Mouse (Mus musculus): Measurements from ENCODE around the gene Med10.
A peak's percentile ranks its signal among the peaks of the same experiment; 100 is the strongest.

The Med10 gene

DNA sequence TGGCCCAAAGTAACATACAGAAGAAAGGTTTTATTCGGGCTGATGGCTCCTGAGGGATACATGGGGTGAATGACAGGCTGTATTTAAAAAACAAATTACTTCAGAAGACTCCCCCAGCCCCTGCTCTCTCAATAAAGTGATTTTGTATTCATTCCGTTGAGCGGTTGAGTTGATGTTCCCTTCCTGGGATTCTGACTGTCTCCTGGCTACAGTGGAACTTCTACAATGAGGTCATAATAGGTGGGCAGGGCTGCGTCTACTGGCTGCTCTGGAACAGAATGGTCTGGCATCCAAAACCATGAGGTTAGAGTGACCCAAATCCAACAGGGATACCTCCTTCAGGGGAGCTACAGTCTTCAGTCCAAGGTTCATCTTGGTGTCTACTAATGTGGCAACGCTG, at the start of gene Med10:
TSS of gene Med10 (plus strand) at position 301 of the 400 bp plus-strand sequence.
- no peak for DNase-seq (ENCODE audit: low spot score)

DNA sequence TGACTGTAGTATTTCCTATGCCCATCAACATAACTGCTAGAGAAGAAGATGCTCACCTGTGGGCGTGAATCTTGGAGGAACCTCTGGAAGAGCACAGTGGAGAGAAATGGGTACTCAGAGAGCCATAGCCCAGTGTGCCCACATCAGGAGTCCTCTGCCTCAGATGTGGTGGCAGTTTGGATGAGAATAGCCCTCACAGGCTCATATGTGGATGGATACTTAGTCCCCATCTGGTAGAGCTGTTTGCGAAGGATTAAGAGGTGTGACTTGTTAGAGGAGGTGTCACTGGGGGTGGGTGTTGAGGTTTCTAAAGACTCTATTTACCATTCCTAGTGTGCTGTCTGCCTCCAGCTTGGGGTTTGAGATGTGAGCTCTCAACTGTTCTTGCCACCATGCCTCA, 49.3 kb upstream of the Med10 start:
- DNase-seq (ENCODE audit: low spot score), result no peak

DNA sequence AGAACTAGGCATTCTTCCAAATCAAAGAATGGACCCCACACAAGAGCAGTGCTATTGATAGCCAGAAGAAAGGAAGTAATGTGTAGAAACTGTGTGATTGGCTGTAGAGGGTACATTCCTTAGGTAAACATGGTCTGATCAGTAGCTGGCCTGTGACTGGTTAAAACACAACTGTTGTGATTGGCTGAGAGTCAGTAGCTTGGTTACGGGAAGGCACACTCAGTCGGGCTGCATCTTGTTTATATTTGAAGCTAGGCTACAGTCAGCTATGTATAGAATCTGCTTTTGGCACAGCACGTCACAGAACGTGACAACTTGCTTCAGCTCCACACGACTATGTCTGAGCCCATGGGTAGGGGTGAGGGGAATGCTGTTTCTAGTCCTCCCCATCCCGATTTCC, 43.2 kb upstream of the Med10 start:
- no peak for DNase-seq (ENCODE audit: low spot score)

DNA sequence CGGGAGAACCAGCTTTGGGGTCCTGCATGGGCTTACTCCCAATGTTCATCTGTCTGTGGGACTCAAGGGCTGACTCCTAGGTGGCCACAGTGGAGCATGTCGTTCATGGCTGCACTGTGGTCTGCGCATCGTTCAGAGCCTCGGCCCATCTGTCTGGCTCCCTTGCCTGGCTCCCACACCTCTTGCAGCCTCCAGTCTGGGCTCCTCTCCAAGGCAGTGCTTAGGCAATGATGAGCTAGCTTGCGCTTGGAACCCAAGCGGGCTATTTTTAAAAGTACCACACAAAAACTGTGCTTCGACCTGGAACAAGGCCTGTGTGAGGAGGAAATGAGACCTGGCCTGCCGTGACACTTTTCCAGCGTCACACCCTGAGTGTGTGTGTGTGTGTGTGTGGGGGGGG, 40.8 kb upstream of the Med10 start:
- DNase-seq (ENCODE audit: low spot score), result no peak

DNA sequence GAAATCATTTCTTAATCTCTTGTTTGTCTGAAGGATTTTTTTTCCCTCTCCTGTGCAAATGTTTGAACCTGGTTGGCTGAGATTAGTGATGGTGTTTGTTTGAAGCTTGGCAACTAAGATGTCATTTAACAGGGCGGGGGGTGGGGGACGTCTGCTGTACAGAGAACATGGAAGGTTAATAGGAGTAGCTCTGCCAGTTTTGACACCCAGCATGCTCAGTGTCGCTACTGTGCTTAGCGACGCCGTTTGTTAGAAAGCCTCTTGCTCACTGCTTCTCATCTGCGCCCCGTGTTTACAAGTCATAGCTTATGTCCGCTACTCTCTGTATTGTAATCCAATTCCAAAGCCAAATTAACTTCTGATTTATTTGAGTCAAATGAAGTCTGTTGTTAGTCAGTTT, 37.5 kb upstream of the Med10 start:
- no peak for DNase-seq (ENCODE audit: low spot score)

DNA sequence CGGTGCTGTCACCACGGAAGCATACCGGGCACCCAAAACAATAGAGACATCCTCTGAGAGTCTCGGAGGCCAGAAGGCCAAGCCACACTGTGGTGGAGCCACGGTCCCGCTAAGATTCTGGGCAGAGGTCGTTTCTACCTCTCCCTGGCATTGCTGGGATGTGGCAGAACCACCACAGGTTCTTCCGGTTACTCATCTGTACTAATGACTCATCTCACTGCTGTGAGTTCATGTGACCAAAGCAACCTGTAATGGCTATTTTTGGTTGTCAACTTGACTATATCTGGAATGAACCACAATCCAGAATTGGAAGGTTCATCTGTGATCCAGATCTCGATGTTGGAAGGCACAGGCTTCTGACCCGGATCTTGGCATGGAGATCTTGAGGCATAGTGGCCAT, 34.0 kb upstream of the Med10 start:
- DNase-seq (ENCODE audit: low spot score), result no peak

DNA sequence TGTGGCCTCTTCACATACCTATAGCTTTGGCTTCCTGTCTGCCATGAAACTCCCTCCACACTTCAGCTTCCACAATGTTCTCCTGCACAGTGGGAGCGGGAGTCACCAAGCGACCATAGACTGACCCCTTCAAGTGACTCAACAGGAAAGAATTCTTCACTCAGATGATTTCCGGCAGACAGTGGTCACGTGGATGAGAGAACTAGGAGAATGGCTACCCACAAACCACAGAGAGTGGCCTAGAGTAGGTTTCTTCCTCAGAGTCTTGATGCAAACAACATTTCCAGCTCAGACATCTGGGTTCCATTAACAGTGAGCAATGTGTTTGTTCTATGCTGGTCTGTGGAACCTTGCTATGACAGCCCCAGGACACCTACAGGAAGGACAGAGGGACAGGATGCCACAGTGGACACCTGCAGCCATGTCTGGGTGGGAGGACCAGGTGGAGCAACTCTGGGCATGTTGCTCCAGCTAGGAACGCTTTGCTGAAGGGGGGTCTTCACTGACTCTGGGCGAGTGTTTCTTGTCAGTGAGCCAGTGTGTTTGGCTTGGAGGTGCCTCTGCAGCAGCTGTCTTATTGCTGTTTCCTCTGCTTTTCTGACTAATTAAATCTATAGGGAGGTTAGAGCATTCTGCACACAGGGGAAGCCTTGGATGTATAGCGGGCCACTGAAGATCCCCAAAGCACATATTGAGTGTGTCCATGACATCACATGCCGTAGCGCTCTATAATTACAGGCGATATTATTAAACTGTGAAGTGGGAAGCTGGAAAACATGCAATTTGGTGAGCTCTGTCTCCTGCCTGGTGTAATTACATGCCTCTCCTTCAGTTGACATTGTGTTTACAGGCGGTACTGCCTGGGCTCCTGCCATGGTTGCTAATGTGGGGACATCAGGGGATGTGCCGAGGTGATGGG, 31.4 kb upstream of the Med10 start:
- DNase-seq (ENCODE audit: low spot score), result no peak

DNA sequence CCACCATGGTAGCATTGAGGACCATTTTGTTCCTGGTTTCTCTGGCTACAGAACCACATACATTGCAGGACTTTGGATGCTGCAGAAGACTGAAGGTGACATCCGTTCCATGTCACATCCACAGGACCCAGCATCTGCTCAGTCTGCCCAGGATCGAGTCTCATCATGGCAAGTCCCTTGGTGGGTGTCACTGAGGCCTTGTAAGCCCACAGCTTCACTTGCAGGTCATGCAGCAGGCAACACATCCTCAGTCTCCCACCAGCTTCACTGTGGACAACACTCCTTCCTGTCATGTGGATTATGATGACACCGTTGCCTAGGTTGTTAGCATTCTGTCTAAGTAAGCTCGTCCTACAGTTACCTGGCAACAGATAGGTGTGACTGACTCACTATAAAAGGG, 29.8 kb upstream of the Med10 start:
- DNase-seq (ENCODE audit: low spot score), result no peak

DNA sequence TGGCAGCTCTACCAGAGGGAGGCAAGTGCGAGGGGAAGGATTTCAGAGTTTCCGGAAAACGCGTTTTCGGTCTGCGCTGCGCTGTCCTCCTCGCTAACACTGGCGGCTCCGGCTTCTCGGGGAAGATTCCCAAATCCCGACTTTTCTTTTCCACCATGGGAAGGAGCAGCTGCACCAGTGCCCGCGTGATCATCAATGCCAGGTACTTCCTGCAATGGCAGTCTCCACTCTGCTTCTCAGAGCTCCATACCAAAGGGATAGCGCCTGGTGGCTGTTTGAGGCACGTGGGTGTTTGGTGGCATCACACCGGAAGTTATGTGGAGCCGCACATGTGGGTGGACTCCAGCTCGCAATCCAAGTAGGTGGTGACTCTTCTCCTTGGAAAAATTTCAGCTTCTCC, 24.0 kb upstream of the Med10 start:
- no peak for DNase-seq (ENCODE audit: low spot score)

DNA sequence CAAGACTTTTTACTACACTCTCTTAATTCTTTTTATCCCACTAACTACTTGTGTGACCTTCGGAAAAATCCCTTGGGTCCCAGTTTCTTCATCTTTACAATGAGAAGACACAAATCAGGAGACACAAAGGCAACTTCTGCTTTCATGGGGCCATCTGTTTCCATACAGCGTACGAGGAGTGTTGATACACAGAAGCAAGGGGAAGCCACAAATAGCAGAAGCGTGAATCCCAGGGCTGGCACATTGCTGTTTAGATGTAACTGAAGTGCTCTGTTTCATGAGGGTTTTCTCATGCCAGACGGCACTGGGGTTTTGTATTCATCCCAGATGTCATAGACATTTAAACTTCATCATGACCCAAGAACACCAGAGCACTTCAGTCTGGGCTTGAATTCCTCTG, 13.5 kb upstream of the Med10 start:
- no peak for DNase-seq (ENCODE audit: low spot score)

DNA sequence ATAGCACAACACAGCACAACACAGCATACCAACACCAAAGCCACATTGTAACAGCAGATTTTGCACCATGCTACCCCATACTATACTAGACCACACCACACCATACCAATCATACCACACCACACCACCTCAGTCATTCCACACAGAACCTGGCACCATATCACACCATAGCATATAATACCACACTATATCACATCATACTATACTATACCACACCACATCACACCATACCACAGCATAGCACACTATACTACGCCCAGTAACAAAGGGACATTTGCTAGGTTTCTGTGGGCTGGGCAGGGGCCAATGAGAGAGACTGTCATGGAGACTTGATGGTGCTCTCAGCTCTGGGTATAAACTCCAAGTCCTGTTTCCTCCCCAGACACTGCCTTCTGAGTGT, 10.4 kb upstream of the Med10 start:
- DNase-seq (ENCODE audit: low spot score), result no peak

DNA sequence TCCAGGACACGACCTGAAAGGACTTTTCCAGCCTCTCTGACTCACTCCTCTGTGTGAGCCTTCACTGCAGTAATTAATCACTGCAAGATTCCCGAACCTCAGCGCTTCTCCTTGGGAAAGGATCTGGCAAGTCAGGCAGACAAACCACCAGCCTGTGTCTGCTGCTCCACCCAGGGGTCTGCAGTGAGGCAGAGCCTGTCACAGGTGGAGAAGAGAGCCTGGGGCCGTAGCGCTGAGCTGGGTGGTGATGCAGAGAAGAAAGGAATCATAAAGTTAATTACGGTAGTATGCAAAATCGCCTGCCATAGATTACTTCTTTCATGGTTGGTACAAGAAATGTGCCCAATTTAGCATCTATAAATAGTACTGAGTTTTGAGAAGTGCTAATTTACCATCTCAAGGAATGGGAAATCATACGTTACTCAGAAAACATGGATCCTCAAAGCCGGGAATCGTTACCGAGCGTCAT, 9.6 kb upstream of the Med10 start:
- no peak for DNase-seq (ENCODE audit: low spot score)

DNA sequence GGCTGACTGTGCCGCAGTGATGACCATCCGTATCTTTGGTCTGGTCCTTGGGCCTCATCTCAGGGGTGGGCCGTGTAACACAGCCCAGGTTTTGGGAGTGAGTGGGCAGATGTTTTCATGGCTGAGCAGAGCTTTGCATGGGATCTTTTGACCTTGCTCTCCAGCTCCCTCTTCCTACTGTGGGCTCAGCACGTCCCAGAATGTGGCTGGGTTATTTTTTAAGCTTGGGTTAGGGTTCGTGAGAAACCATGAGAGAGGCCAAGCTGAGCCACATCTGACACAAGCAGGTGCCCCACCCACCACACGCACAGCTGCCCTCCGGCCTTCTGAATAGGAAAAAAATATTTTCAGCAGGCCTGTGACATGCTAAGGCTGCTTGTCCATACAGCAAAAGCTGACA, 7.4 kb upstream of the Med10 start:
- no peak for DNase-seq (ENCODE audit: low spot score)

DNA sequence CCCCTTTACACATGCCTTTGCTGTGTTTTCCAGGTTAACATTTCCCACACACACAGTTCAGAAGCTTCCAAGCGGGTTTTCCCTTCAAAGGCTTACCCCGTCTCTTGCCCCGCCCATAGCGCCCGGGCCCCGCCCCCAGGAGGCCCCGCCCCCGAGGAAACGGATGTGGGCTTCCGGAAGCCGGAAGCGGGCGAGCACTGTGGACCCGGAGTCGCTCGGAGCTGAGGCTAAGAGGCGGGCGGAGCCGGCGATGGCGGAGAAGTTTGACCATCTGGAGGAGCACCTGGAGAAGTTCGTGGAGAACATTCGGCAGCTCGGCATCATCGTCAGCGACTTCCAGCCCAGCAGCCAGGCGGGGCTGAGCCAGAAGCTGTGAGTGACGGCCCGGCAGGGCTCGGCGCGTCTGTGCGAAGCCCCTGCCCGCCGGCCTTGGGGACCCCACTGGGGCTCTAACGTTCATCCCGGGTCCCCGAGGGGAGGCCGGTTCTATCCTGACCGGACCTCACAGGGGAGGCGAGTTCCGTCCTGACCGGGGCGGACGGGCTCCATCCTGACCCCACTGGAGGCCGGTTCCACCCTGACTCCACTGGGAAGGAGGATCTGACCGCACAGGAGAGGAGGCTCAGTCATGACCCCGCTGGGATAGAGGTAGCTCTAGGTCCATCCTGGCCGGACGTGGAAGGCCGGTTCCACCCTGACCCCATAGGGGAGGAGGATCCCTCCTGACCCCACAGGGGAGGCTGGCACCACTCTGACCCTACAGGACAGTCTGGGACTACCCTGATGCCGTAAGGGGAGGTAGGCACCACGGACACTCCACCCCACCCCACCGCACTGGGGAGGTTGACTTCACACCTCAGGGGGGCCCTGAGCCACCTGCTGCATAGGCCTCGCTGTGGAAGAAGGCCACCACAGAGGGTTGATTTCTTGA, 7.8 kb downstream of the Med10 start:
- peak; percentile 77 for DNase-seq (ENCODE audit: low spot score)

DNA sequence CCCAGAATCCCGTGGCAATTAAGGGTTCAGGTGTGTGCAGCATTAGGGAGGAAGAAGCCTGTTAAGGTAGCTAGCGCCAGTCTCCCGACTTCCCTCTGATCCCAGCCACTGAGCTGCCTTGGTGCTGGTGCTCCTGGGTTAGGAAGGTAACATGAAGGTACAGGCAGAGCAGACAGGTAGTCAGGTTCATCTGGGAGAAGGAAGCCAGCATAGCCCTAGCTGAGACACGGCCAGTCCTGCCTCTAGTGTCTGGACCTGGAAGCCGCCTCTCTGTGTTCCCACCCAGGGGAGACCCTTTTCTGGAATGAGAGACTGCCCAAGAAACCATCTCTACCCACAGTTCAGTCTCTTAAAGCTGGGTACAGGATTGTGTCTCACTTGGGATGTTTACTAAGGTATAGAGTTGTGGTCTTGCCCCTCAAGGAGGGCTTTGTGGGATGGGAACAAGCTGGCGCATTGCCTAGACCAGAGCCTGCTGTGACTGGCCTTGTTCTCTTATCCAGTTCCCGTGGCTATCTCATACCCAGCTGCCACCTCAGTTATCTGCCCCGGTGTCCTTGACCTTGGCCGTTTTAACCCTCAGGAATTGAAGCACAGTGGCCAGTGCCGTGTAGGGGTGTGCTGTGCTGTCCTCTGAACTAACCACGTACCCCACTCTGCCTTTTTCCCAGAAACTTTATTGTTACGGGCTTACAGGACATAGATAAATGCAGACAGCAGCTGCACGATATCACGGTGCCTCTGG, 8.9 kb downstream of the Med10 start:
- no peak for DNase-seq (ENCODE audit: low spot score)

DNA sequence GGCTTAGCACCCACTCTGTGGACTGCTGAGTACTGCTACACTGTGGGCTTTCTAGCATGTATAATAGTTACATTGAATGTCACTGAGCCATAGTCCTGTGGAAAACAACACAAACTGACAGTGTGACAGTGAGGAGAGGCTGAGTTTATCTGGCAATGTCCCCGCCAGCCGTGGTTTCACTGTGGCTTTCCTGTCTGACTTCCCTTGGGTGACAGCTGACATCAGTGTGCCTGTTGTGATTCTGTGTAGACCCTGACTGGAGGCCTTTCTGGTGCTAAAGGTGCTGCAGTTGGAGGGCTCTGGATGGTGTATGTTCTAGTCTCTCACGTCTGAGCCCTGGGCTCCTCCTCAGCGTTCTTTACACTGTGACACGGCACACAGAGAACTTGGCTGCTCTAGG, 11.7 kb downstream of the Med10 start:
- no peak for DNase-seq (ENCODE audit: low spot score)

DNA sequence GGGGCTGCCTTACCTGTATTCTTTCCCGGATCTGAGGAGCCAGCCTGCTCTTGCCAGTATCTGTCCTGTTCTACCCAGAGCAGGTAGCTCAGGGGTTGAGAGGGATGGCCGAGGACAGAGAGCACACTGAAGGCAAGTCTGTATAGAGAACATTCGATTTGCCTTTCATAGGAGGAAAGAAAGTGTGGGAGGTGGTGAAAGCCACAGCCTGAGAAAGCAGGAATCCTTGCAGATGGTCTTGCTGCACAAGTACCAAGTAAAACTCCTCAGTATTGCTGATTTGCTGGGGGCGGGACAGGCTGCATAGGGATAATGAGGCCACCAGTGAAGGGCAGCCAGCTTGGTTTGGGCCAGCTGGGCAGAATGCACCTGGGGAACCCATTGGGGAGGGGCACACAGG, 16.1 kb downstream of the Med10 start:
- no peak for DNase-seq (ENCODE audit: low spot score)

DNA sequence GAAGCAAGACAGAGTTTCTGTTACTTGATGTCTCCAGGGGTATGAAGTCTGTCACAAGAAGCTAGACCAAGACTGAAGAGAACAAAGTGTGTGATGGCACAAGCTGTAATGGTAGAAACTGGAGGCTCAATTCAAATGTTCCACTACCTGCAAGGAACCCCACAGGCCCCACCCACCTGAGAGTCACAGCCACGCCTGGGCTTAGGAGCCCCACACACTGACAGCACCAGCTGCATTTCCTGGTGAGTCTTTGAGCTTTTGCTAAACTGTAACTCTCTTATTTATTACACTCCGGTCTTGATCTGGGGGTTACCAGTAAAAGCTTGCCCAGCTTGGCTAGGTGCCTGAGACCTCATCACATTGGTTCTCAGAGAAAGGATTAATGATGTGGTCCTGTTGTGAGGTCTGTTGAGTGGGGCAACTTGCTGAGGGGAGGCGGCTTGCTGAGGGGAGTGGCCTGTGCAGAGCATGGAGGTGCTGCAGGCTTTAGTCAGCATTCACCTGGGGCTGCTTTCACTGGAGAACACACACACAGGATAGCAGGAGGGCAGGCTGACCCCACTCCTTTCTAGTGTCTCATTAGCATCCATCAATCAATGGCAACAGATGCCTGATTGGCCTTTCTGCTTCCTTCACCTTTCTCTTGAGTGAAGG, 19.1 kb downstream of the Med10 start:
- no peak for DNase-seq (ENCODE audit: low spot score)

DNA sequence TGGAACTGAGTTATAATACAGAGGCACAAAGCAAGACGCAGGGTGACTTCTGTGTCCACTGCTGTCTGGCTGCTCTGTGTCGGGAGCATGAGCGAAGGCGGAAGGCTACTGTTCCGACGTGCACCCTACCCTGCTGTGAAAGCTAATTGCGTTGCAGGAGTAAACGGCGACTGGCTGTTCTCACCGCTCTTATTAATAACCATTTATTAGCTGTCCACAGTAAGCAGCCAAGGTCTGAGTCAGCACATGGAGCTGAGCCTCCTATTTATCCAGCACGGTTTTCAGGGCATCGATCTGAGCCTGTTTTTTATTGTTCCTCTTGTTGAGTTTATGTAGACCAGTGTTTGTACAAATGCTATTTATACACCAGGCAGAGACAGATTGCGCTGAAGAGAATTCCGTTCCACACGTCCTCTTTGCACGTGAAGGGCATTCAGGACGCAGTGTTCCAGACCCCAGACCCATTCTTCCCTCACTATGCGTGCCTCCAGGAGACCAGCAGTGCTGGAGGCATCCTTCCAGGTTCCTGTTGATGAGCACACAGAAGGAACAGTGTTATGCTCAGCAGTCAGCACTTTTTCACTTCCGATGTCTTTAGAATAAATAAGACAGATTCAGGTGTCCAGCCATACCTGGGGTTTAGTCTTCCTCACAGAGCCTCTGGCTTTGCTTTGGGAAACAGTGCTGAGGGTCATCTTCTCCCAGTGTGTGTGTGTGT, 21.9 kb downstream of the Med10 start:
- DNase-seq (ENCODE audit: low spot score), result no peak

DNA sequence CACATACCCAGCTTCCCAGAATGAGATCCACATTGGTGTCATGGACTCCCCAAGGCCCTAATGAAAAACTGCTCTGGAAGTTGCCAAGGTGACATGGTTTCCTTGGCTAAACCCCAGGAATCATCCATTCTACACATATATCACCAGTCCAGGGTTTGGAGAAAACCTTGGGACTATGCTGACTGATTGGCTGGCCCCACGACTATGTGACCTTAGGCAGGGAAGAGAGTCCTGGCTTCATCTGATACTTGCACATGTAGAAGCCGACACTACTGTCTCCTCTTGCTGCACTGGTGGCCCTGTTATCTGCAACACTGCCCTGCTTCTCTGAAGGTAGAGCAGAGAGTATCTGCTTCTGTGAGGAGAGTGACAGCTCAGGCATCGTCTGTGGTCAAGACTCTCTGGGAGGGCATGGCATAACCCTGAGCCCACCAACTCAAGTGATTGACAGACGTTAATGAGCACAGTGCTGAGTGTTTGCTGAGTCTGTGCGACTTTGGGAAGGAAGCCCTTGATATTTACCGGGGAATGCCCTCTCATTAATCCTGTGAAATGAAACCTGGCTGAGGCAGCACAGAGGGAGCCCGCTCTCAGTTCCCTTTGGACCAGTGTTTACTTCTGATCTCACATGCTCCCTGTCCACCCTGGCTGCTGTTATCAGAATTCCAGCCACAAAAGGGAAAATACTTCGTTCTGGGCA, 23.4 kb downstream of the Med10 start:
- DNase-seq (ENCODE audit: low spot score), result no peak
